ENCODE assay signal across 14 mouse cellular contexts in the genomic region with DNA sequence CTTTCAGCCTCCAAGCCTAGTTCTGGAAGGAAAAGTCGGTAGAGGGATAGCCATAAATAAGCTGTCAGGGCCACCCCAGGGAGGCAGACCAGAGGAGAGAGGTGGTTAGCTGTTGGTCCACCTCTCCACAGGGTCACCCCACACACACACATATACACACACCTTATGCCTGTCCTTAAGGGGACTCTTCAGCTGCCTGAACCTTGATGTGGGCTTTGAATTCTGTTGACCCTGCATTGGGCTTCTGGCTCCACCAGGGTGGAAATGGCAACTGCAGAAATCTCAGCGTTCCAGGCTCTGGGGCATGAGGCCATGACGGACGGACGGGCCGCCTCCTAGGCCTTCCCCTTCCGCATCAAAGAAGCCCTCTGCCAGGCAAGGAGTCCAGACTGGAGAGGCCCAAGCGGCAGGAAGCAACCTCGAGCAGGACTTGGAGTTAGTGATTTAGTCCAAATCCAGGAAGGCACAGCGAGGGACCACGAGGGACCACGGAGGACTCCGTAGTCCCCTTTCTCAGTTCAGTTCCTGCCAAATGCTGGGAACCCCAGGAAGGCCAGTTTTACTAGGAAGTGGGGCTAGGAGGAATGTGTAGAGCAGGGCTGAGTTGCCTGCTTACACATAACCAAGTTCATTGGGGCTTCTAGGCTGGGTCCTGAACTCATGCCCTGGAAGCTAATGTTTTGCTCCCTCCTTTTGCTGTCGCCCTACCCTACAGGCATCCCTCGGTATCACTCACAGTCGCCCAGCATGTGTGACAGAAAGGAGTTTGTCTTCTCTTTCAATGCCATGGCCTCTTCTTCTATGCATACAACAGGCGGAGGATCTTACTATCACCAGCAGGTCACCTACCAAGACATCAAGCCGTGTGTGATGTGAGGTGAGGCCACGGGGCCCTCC. TPM values are rescaled to one million over a fixed set of nuclear protein-coding genes. Genes with fewer than 3 reads are reported as not detected.
A peak's percentile ranks its signal among the peaks of the same experiment; 100 is the strongest.
DNase-seq lines count a peak whose midpoint lies in the region; ATAC-seq and TF ChIP-seq lines count a peak whose summit lies in the region.
"Had no signal": no experiment of that assay in that cellular context is flagged by ENCODE, and none has a peak within 500 bp of the region (broad histone marks: within the 10 kb centered on the region; RNA-seq: fewer than 3 reads in every experiment).

No protein-coding gene starts in this region.

- no peaks in the 10 kb centered on the region for H3K9me3 ChIP-seq in hindbrain, embryonic 10.5 days
- no peaks in the 10 kb centered on the region for H3K9me3 ChIP-seq in hindbrain, postnatal 0 days (ENCODE audit: low read length)
- no peaks in the 10 kb centered on the region for H3K9me3 ChIP-seq in embryonic facial prominence, embryonic 12.5 days
- no peaks in the 10 kb centered on the region for H3K9me3 ChIP-seq in intestine, embryonic 16.5 days (ENCODE audit: control insufficient read depth, low read length)

- H3K9ac ChIP-seq in hindbrain, postnatal 0 days (replicated peaks; ENCODE audit: low read length), result no peak overlapping the region
- H3K9ac ChIP-seq in embryonic facial prominence, embryonic 12.5 days, result peak overlapping the region; percentile 73
- H3K9ac ChIP-seq in intestine, embryonic 16.5 days (ENCODE audit: low read depth, low read length), result peak overlapping the region; percentile 89

- H3K27ac ChIP-seq in hindbrain, embryonic 10.5 days, result no peak overlapping the region
- H3K27ac ChIP-seq in hindbrain, postnatal 0 days, result no peak overlapping the region
- 0 out of 2 replicates have a peak overlapping the region, but pooled peaks have one; percentile 12 for H3K27ac ChIP-seq in embryonic facial prominence, embryonic 12.5 days
- peak overlapping the region; percentile 90 for H3K27ac ChIP-seq in intestine, embryonic 16.5 days (ENCODE audit: low read length)
- H3K27ac ChIP-seq in gastrocnemius, adult 2 months, result no peak overlapping the region

- peaks cover 53% of the 10 kb centered on the region for H3K4me1 ChIP-seq in hindbrain, embryonic 10.5 days (replicated peaks)
- H3K4me1 ChIP-seq in hindbrain, postnatal 0 days (ENCODE audit: insufficient read depth, low read length), result no peaks in the 10 kb centered on the region
- H3K4me1 ChIP-seq in embryonic facial prominence, embryonic 12.5 days, result peaks cover 29% of the 10 kb centered on the region
- peaks cover 10% of the 10 kb centered on the region for H3K4me1 ChIP-seq in intestine, embryonic 16.5 days (ENCODE audit: control insufficient read depth, insufficient read depth, low read length)

- no peak for ATAC-seq in hindbrain, postnatal 0 days
- ATAC-seq in embryonic facial prominence, embryonic 12.5 days (ENCODE audit: insufficient number of reproducible peaks, insufficient read depth, low FRiP score, low TSS enrichment), result no peak
- no peak for ATAC-seq in intestine, embryonic 16.5 days
- ATAC-seq: CD4-positive, CD25-positive, alpha-beta regulatory T cell, adult 4 months had no signal

- peak overlapping the region; percentile 9; the same call in 1 of the 2 replicates for H3K4me3 ChIP-seq in hindbrain, embryonic 10.5 days
- H3K4me3 ChIP-seq in hindbrain, postnatal 0 days (ENCODE audit: low read length), result no peak overlapping the region
- peak overlapping the region; percentile 53 for H3K4me3 ChIP-seq in embryonic facial prominence, embryonic 12.5 days
- peak overlapping the region; percentile 62 for H3K4me3 ChIP-seq in intestine, embryonic 16.5 days (ENCODE audit: low read length)
- no peak overlapping the region for H3K4me3 ChIP-seq in gastrocnemius, adult 2 months

- H3K4me2 ChIP-seq in hindbrain, postnatal 0 days (ENCODE audit: low read depth, low read length), result no peak overlapping the region
- peak overlapping the region; percentile 95 for H3K4me2 ChIP-seq in embryonic facial prominence, embryonic 12.5 days (replicated peaks)
- peak overlapping the region; percentile 77 for H3K4me2 ChIP-seq in intestine, embryonic 16.5 days (ENCODE audit: low read depth, low read length)

- peak; percentile 43 for DNase-seq in hindbrain, embryonic 10.5 days (ENCODE audit: low spot score)
- DNase-seq in hindbrain, postnatal 0 days (ENCODE audit: low spot score), result no peak
- peak; percentile 39 for DNase-seq in lung, postnatal 14 days
- DNase-seq in gastrocnemius, adult 2 months, result no peak
- no peak for DNase-seq in cerebellum, adult 11-12 months
- no peak for DNase-seq in gastrocnemius, postnatal 14 days
- DNase-seq: adrenal gland, postnatal 14 days; cerebellum, adult 11 months; embryo, embryonic 11 days; kidney, adult 2 months; layer of hippocampus, adult 9-11 months had no signal

- TF ChIP-seq CTCF in hindbrain, postnatal 0 days (IDR thresholded peaks at IDR 0.05; ENCODE audit: low read depth), result no peak
- no peak for TF ChIP-seq CTCF in gastrocnemius, adult 2 months (IDR thresholded peaks at IDR 0.05)

- intact Hi-C loops in gastrocnemius, adult 2 months (cut with DNase I), result no loop called here
- intact Hi-C loops in gastrocnemius, postnatal 14 days (cut with DNase I; ENCODE audit: low total_unique reads), result no loop called here

- peaks cover 100% of the 10 kb centered on the region for H3K27me3 ChIP-seq in hindbrain, embryonic 10.5 days (ENCODE audit: insufficient read depth, poor library complexity, severe bottlenecking)
- H3K27me3 ChIP-seq in hindbrain, postnatal 0 days (ENCODE audit: insufficient read depth, low read length), result peaks cover 88% of the 10 kb centered on the region
- peaks cover 85% of the 10 kb centered on the region for H3K27me3 ChIP-seq in embryonic facial prominence, embryonic 12.5 days
- peaks cover 83% of the 10 kb centered on the region for H3K27me3 ChIP-seq in intestine, embryonic 16.5 days (replicated peaks; ENCODE audit: control insufficient read depth, insufficient read depth, low read length)

- 3% methylated on average over 19 of the region's 19 CpGs for WGBS in hindbrain, embryonic 10.5 days
- WGBS in hindbrain, postnatal 0 days, result 21% methylated on average over 19 of the region's 19 CpGs
- 9% methylated on average over 19 of the region's 19 CpGs for WGBS in embryonic facial prominence, embryonic 12.5 days
- WGBS in intestine, embryonic 16.5 days, result 22% methylated on average over 19 of the region's 19 CpGs

- no peaks in the 10 kb centered on the region for H3K36me3 ChIP-seq in hindbrain, embryonic 10.5 days
- H3K36me3 ChIP-seq in hindbrain, postnatal 0 days (ENCODE audit: insufficient read depth, low read length), result no peaks in the 10 kb centered on the region
- no peaks in the 10 kb centered on the region for H3K36me3 ChIP-seq in embryonic facial prominence, embryonic 12.5 days
- H3K36me3 ChIP-seq in intestine, embryonic 16.5 days (ENCODE audit: control insufficient read depth, insufficient read depth, low read length), result no peaks in the 10 kb centered on the region

RNA-seq across cellular contexts. Expression of a gene that starts 2.1 kb away (rescaled TPM):
- polyA plus RNA-seq in hindbrain, embryonic 10.5 days (2016; fragmentation: Nextera tagmentation; extraction: Ambion mirVana), result 3.9 and 4.9 TPM in 2 replicates
- total RNA-seq in hindbrain, postnatal 0 days (2014; rRNA removed), result 1.8 and 1.9 TPM in 2 replicates
- polyA plus RNA-seq in hindbrain, postnatal 0 days (2015; fragmentation: Nextera tagmentation; extraction: Ambion mirVana), result 1.2 and 1.4 TPM in 2 replicates
- 35.0 and 35.9 TPM in 2 replicates for polyA plus RNA-seq in embryonic facial prominence, embryonic 12.5 days (2016; fragmentation: Nextera tagmentation; extraction: Ambion mirVana)
- polyA plus RNA-seq in intestine, embryonic 16.5 days (2015; fragmentation: Nextera tagmentation; extraction: Ambion mirVana), result 86.9 and 88.3 TPM in 2 replicates
- under 1 TPM; 0.10 to 0.14 TPM for total RNA-seq in gastrocnemius, adult 2 months (2021)
- under 1 TPM; 0.14 to 0.18 TPM for total RNA-seq in gastrocnemius, postnatal 14 days (2021)

RNA-seq across cellular contexts. Expression of a gene that starts 21.9 kb away (rescaled TPM):
- polyA plus RNA-seq in hindbrain, embryonic 10.5 days (2016; fragmentation: Nextera tagmentation; extraction: Ambion mirVana), result 60.5 and 68.2 TPM in 2 replicates
- total RNA-seq in hindbrain, postnatal 0 days (2014; rRNA removed), result 39.9 and 45.6 TPM in 2 replicates
- 44.4 and 47.0 TPM in 2 replicates for polyA plus RNA-seq in hindbrain, postnatal 0 days (2015; fragmentation: Nextera tagmentation; extraction: Ambion mirVana)
- polyA plus RNA-seq in embryonic facial prominence, embryonic 12.5 days (2016; fragmentation: Nextera tagmentation; extraction: Ambion mirVana), result 66.9 and 75.0 TPM in 2 replicates
- 48.9 TPM in 2 replicates for polyA plus RNA-seq in intestine, embryonic 16.5 days (2015; fragmentation: Nextera tagmentation; extraction: Ambion mirVana)
- total RNA-seq in gastrocnemius, adult 2 months (2021), result 10 to 100 TPM; 16.2 to 17.9 TPM
- 10 to 100 TPM; 12.5 to 13.0 TPM for total RNA-seq in gastrocnemius, postnatal 14 days (2021)

RNA-seq across cellular contexts. Expression of a gene that starts 29.7 kb away (rescaled TPM):
- polyA plus RNA-seq in hindbrain, embryonic 10.5 days (2016; fragmentation: Nextera tagmentation; extraction: Ambion mirVana), result 7.0 and 13.7 TPM in 2 replicates
- 3.7 and 10.6 TPM in 2 replicates for total RNA-seq in hindbrain, postnatal 0 days (2014; rRNA removed)
- 2.8 and 3.6 TPM in 2 replicates for polyA plus RNA-seq in hindbrain, postnatal 0 days (2015; fragmentation: Nextera tagmentation; extraction: Ambion mirVana)
- polyA plus RNA-seq in embryonic facial prominence, embryonic 12.5 days (2016; fragmentation: Nextera tagmentation; extraction: Ambion mirVana), result 26.8 and 29.8 TPM in 2 replicates
- 0.20 and 0.22 TPM in 2 replicates for polyA plus RNA-seq in intestine, embryonic 16.5 days (2015; fragmentation: Nextera tagmentation; extraction: Ambion mirVana)
- total RNA-seq in gastrocnemius, adult 2 months (2021), result under 1 TPM; 0.20 TPM
- total RNA-seq in gastrocnemius, postnatal 14 days (2021), result under 1 TPM; 0.33 to 0.45 TPM
- polyA plus RNA-seq: CD4-positive, CD25-positive, alpha-beta regulatory T cell, adult 4 months had no signal

RNA-seq across cellular contexts. Expression of a gene that starts 41.5 kb away (rescaled TPM):
- 1.6 and 3.5 TPM in 2 replicates for polyA plus RNA-seq in hindbrain, embryonic 10.5 days (2016; fragmentation: Nextera tagmentation; extraction: Ambion mirVana)
- total RNA-seq in hindbrain, postnatal 0 days (2014; rRNA removed), result 0.40 and 0.58 TPM in 2 replicates
- 0.21 TPM in 1 of 2 replicates, not detected in the other for polyA plus RNA-seq in hindbrain, postnatal 0 days (2015; fragmentation: Nextera tagmentation; extraction: Ambion mirVana)
- polyA plus RNA-seq in embryonic facial prominence, embryonic 12.5 days (2016; fragmentation: Nextera tagmentation; extraction: Ambion mirVana), result 4.6 and 5.2 TPM in 2 replicates
- polyA plus RNA-seq in intestine, embryonic 16.5 days (2015; fragmentation: Nextera tagmentation; extraction: Ambion mirVana), result 5.2 and 5.8 TPM in 2 replicates
- total RNA-seq in gastrocnemius, adult 2 months (2021), result not detected
- total RNA-seq in gastrocnemius, postnatal 14 days (2021), result under 1 TPM in 1 of 2 experiments, not detected in 1; 0.10 TPM
- polyA plus RNA-seq: CD4-positive, CD25-positive, alpha-beta regulatory T cell, adult 4 months had no signal

Comparison
In these comparisons a context has a peak if more than half of its experiments do, and no peak if none do; other contexts are left out.
1. DNase-seq: peak in hindbrain, embryonic 10.5 days (single experiment) and lung, postnatal 14 days (single experiment); none in hindbrain, postnatal 0 days (single experiment), gastrocnemius, adult 2 months (single experiment), cerebellum, adult 11-12 months (single experiment) and gastrocnemius, postnatal 14 days (single experiment).
2. H3K4me3 ChIP-seq: peak in hindbrain, embryonic 10.5 days (single experiment), embryonic facial prominence, embryonic 12.5 days (single experiment) and intestine, embryonic 16.5 days (single experiment); none in hindbrain, postnatal 0 days (single experiment) and gastrocnemius, adult 2 months (single experiment).
3. H3K27ac ChIP-seq: peak in embryonic facial prominence, embryonic 12.5 days (single experiment) and intestine, embryonic 16.5 days (single experiment); none in hindbrain, embryonic 10.5 days (single experiment), hindbrain, postnatal 0 days (single experiment) and gastrocnemius, adult 2 months (single experiment).